Mouse (Mus musculus) megakaryocyte, embryonic 14.5 days (primary cell): ENCODE measurements at regions not wholly inside any gene's neighbourhood (a gene's known extent, or its start where the extent isn't known, plus 50 kb on each side); places are given as distances from the start of the nearest gene placed in this dataset.

Experiments
- FLI1 ChIP-seq: IDR thresholded peaks from 2 replicates; pipeline ENCODE4 v1.6.1; 2012; ENCODE audit warnings: low read length, inconsistent platforms, mixed read lengths
- GATA1 ChIP-seq: IDR thresholded peaks from 3 replicates; pipeline ENCODE4 v1.6.1; 2012; ENCODE audit warnings: mixed read lengths, low read length, inconsistent platforms, borderline replicate concordance

DNA sequence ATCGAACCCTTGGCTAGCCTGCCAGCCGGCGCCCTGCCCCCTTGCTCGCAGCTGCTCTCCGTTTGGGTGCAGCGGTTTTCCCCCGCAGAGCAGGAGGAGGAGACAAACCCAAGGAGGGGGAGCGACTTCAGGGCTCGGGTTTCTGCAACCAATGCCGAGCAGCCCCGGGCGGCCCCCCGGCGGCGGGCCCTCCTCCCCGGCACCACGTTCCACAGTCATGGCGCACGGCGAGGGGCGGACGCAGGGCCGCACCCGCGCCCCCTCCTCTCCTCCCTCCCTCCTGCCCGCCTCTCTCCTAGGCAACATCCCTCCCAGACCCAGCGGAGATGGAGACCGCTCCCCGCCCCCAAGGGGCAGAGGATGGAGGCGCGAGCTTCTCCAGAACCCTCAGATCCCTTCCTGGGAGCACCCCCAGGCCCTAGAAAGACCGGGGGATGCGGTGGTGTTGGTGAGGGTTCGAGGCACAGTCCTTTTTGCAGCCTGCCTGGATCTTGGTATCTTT lies 129.4 kb upstream of the Ubr2 start:
- TF ChIP-seq GATA1 (no peak), FLI1 (no peak)
